19 mouse cellular contexts compared by ENCODE assay signal in the genomic region with DNA sequence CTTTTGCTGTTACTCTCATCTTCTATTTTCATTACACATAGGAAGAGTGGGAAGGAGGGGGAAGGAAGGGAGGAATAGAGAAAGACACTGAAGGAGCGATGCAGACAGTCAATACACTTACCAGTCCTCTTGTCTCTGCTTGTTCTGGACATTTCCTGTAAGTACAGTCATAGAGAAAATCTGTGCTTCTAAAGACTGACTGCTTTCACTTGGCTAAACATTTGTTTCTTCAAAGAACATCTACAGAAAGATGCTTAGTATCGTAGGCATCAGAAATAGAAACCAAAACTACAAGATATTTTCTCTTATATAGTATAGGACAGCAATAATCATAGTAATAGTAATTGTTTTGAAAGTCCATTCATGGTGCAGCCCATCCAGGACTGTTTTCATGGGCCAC. TPM values are rescaled to one million over a fixed set of nuclear protein-coding genes. Genes with fewer than 3 reads are reported as not detected.
A peak's percentile ranks its signal among the peaks of the same experiment; 100 is the strongest.
DNase-seq lines count a peak whose midpoint lies in the region; ATAC-seq and TF ChIP-seq lines count a peak whose summit lies in the region.
"Had no signal": no experiment of that assay in that cellular context is flagged by ENCODE, and none has a peak within 500 bp of the region (broad histone marks: within the 10 kb centered on the region; RNA-seq: fewer than 3 reads in every experiment).

No protein-coding gene starts in this region.

- DNase-seq in CH12.LX (ENCODE audit: extremely low read depth): no peak
- DNase-seq in induced T-regulatory cell, adult 2 months (ENCODE audit: low read depth): peak; percentile 68
- DNase-seq in cerebellum, adult 9-11 months: no peak
- DNase-seq in thymus, postnatal 14 days: no peak
- DNase-seq: adrenal gland, adult 8-10 months; adrenal gland, postnatal 25 days; B cell, adult 2 months; cerebellum, adult 11 months; cerebellum, adult 18-20 months; cerebellum, adult 8-10 months; cerebellum, postnatal 10 days; cerebellum, postnatal 25 days had no signal

- TF ChIP-seq RAD21 in CH12.LX (IDR thresholded peaks at IDR 0.05; ENCODE audit: low read depth, low read length): no peak

- no peaks in the 10 kb centered on the region for H3K27me3 ChIP-seq in megakaryocyte, embryonic 14.5 days (replicated peaks)
- H3K27me3 ChIP-seq in CH12.LX (replicated peaks): no peaks in the 10 kb centered on the region
- H3K27me3 ChIP-seq in hindbrain, embryonic 16.5 days (replicated peaks; ENCODE audit: control insufficient read depth, insufficient read depth, low read length): no peaks in the 10 kb centered on the region
- H3K27me3 ChIP-seq: embryonic facial prominence, embryonic 12.5 days; forebrain, embryonic 13.5 days had no signal

- peaks cover 12% of the 10 kb centered on the region; the same call in 1 of the 2 replicates for H3K79me2 ChIP-seq in CH12.LX (replicated peaks; ENCODE audit: control insufficient read depth, extremely low read depth, insufficient read depth, poor library complexity, severe bottlenecking)

- peak overlapping the region; percentile 78 for H3K4me2 ChIP-seq in CH12.LX (ENCODE audit: insufficient read depth, low read depth, poor library complexity, severe bottlenecking)
- no peak overlapping the region for H3K4me2 ChIP-seq in hindbrain, embryonic 16.5 days (ENCODE audit: low read length)
- H3K4me2 ChIP-seq: embryonic facial prominence, embryonic 12.5 days; forebrain, embryonic 13.5 days had no signal

- in situ Hi-C loops in CH12.LX (cut with MboI; ENCODE audit: low pct_ligation_motif_present, low pct_unique_long_range_greater_than_20kb, low sequenced_read_pairs): no loop called here

- no peak overlapping the region for H3K27ac ChIP-seq in CH12.LX (ENCODE audit: insufficient read depth, low read depth)
- H3K27ac ChIP-seq in hindbrain, embryonic 16.5 days (ENCODE audit: low read depth, low read length): no peak overlapping the region
- H3K27ac ChIP-seq: embryonic facial prominence, embryonic 10.5 days; embryonic facial prominence, embryonic 12.5 days; forebrain, embryonic 13.5 days had no signal

- H3K4me3 ChIP-seq in megakaryocyte, embryonic 14.5 days (replicated peaks): peak overlapping the region; percentile 66
- H3K4me3 ChIP-seq in CH12.LX (replicated peaks in 1 of 3; ENCODE audit: low read depth in 2 of 3, low read length in 2 of 3, poor library complexity in 1 of 3): no peak overlapping the region
- no peak overlapping the region for H3K4me3 ChIP-seq in hindbrain, embryonic 16.5 days (ENCODE audit: low read length)
- H3K4me3 ChIP-seq: embryonic facial prominence, embryonic 10.5 days; embryonic facial prominence, embryonic 12.5 days; forebrain, embryonic 13.5 days had no signal

- peaks cover 28% of the 10 kb centered on the region for H3K36me3 ChIP-seq in megakaryocyte, embryonic 14.5 days (replicated peaks; ENCODE audit: low read length)
- peaks cover 0 to 16% of the 10 kb centered on the region in 2 experiments for H3K36me3 ChIP-seq in CH12.LX (replicated peaks in 1 of 2; ENCODE audit: control insufficient read depth in 1 of 2, insufficient read depth in 1 of 2, low read length in 1 of 2)
- H3K36me3 ChIP-seq in hindbrain, embryonic 16.5 days (ENCODE audit: control insufficient read depth, insufficient read depth, low read length): no peaks in the 10 kb centered on the region
- H3K36me3 ChIP-seq: embryonic facial prominence, embryonic 10.5 days; embryonic facial prominence, embryonic 12.5 days had no signal

- no peak for TF ChIP-seq CTCF in CH12.LX (conservative IDR thresholded peaks at IDR 0.05 in 1 of 2, IDR thresholded peaks at IDR 0.05 in 1 of 2; ENCODE audit: low read depth in 2 of 2, low read length in 2 of 2)

- 91% methylated on average over 2 of the region's 2 CpGs for WGBS in hindbrain, embryonic 16.5 days

- TF ChIP-seq EP300 in CH12.LX (IDR thresholded peaks at IDR 0.05; ENCODE audit: low read length): no peak

- no peak for TF ChIP-seq POLR2A in CH12.LX (IDR thresholded peaks at IDR 0.05; ENCODE audit: low read depth, low read length)

- no peaks in the 10 kb centered on the region for H3K9me3 ChIP-seq in megakaryocyte, embryonic 14.5 days
- H3K9me3 ChIP-seq in CH12.LX (replicated peaks; ENCODE audit: low read length): no peaks in the 10 kb centered on the region
- H3K9me3 ChIP-seq in hindbrain, embryonic 16.5 days (ENCODE audit: control insufficient read depth, low read length): no peaks in the 10 kb centered on the region
- H3K9me3 ChIP-seq: embryonic facial prominence, embryonic 10.5 days; embryonic facial prominence, embryonic 12.5 days; forebrain, embryonic 13.5 days had no signal

- peaks cover 62% of the 10 kb centered on the region for H3K4me1 ChIP-seq in megakaryocyte, embryonic 14.5 days
- H3K4me1 ChIP-seq in CH12.LX (ENCODE audit: control insufficient read depth in 1 of 2, insufficient read depth in 2 of 2): peaks cover 0 to 32% of the 10 kb centered on the region in 2 experiments; a peak in 2 of 4 replicates
- H3K4me1 ChIP-seq in hindbrain, embryonic 16.5 days (ENCODE audit: control insufficient read depth, insufficient read depth, low read depth, low read length): no peaks in the 10 kb centered on the region
- H3K4me1 ChIP-seq: embryonic facial prominence, embryonic 10.5 days; embryonic facial prominence, embryonic 12.5 days had no signal

- dilution Hi-C loops in CH12.LX (cut with MboI; ENCODE audit: extremely low pct_ligation_motif_present, extremely low pct_unique_long_range_greater_than_20kb, low sequenced_read_pairs): no loop called here

- ATAC-seq in megakaryocyte, adult 5-6 weeks (ENCODE audit: poor library complexity, severe bottlenecking): no peak
- no peak for ATAC-seq in hindbrain, embryonic 16.5 days
- ATAC-seq: forebrain, embryonic 13.5 days; forebrain, embryonic 16.5 days had no signal

- H3K9ac ChIP-seq in CH12.LX (ENCODE audit: insufficient read depth, low read depth): no peak overlapping the region; the same call in 1 of the 2 replicates
- H3K9ac ChIP-seq in hindbrain, embryonic 16.5 days (ENCODE audit: low read depth, low read length): no peak overlapping the region
- H3K9ac ChIP-seq: embryonic facial prominence, embryonic 12.5 days; forebrain, embryonic 13.5 days had no signal

TF ChIP-seq in CH12.LX, 34 proteins besides CTCF, POLR2A, EP300 and RAD21:
- no peak for TF ChIP-seq CHD2 (IDR thresholded peaks at IDR 0.05; ENCODE audit: low read length)

RNA-seq across cellular contexts. Expression of gene Peli1, which starts 23.4 kb away (rescaled TPM):
- polyA plus RNA-seq in megakaryocyte, embryonic 14.5 days (2012; ENCODE audit: insufficient read depth, low replicate concordance): 13.1 and 45.7 TPM in 2 replicates
- total RNA-seq in megakaryocyte, adult 5-6 weeks (2015): 48.8 and 50.4 TPM in 2 replicates
- 29.0 and 40.9 TPM in 2 replicates for total RNA-seq in megakaryocyte, adult 5-6 weeks (2017)
- total RNA-seq in CH12.LX (2012; rRNA removed) (6.7 and 7.8 TPM in 2 replicates), CH12.LX (2014; rRNA removed) (14.1 and 14.8 TPM in 2 replicates)
- polyA plus RNA-seq in CH12.LX (2012; ENCODE audit: insufficient read length, low read depth): 21.2 and 25.9 TPM in 2 replicates
- 51.8 and 55.7 TPM in 2 replicates for polyA plus RNA-seq in hindbrain, embryonic 16.5 days (2015; fragmentation: Nextera tagmentation; extraction: Ambion mirVana)
